Mouse (Mus musculus): ENCODE data around the gene Gm21973. TPM values are rescaled to one million over a fixed set of nuclear protein-coding genes. Genes with fewer than 3 reads are reported as not detected.

Gene Gm21973
- polyA plus RNA-seq, 1 experiment = not detected

DNA sequence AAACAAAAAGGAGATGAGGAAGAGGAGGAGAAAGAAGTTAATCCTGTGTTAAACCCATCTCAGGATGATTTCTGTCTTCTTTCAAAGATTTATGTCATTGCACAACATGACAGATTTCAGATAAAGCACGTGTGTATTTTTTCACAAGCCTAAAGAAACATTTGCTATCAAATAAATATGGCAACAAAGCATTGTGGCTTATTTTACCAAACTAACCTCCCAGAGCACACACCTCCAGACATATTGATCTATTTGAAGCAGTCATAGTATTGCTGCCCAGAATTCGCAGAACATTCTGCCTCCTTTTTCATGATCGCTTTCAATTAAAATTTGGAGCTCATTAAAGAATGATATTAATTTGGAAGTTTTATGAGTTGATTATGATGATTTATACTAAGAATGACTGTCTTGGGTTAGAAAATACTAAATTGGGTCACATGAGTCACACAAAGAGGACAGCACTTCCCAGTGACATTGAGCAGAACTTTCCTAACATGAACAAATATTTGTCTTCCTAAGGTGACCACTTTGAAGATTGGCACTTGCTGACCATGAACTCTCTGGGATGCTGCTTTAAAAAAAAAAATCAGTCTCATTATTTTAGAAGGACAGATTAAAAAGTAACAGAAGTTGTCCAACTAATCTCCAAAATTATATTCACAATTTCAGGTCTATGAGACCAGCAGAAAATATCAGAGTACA, 54.7 kb downstream of the Gm21973 start:
- Histone ChIP-seq H3K27ac (ENCODE audit: insufficient read depth, low read length) (no peak overlapping the region), H3K4me3 (ENCODE audit: insufficient read depth, low read length) (no peak overlapping the region), H3K4me1 (ENCODE audit: control insufficient read depth, insufficient read depth, low read length) (no peaks in the 10 kb centered on the region; the same call in 1 of the 2 replicates)
- TF ChIP-seq POLR2A (IDR thresholded peaks at IDR 0.05; ENCODE audit: extremely low read depth, insufficient read depth, low read length) = no peak
- TF ChIP-seq CTCF (IDR thresholded peaks at IDR 0.05; ENCODE audit: extremely low read depth, insufficient read depth, low read length) = no peak

DNA sequence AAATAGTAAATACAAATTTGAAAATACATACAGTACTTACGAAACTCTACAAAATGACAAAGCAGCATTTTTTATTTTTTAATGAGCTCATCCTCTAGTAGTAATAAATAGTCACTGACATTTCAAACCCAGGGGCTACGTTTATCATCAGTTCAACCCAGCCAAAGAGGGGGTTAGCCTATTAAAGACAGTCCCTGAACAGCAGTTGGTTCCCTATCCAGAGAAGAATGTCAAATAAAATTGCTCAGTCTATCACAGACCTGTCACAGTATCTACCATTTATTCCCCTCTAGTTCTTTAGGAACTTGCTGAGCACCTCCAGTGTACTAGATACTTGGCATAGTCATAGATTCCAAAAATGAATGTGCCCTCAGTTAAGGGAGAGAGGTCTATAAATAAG, 62.1 kb downstream of the Gm21973 start:
- Histone ChIP-seq H3K27ac (ENCODE audit: insufficient read depth, low read length) (no peak overlapping the region), H3K4me1 (ENCODE audit: control insufficient read depth, insufficient read depth, low read length) (no peaks in the 10 kb centered on the region), H3K4me3 (ENCODE audit: insufficient read depth, low read length) (no peak overlapping the region)
- no peak for TF ChIP-seq CTCF (IDR thresholded peaks at IDR 0.05; ENCODE audit: extremely low read depth, insufficient read depth, low read length)
- no peak for TF ChIP-seq POLR2A (IDR thresholded peaks at IDR 0.05; ENCODE audit: extremely low read depth, insufficient read depth, low read length)

DNA sequence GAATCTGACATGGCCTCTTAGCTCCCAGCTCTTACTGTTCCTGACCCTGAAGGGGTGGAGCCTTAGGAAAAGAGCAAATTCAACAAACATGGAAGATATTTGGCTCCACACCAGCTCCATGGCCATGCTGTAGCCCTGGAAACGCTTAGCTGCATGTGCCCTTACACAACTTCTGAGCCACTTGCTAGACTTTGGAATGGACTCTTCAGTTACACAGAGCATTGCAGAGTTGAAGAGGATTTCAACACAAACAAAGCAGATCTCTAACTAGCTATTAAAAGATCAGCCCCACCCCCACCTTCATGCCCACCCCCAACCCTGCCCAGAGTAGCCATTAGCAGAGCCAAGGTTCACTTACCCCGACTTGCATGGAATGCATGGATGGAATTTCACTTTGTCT, 74.6 kb downstream of the Gm21973 start:
- TF ChIP-seq POLR2A (IDR thresholded peaks at IDR 0.05; ENCODE audit: extremely low read depth, insufficient read depth, low read length) = no peak
- no peak for TF ChIP-seq CTCF (IDR thresholded peaks at IDR 0.05; ENCODE audit: extremely low read depth, insufficient read depth, low read length)
- H3K4me3 ChIP-seq (ENCODE audit: insufficient read depth, low read length) = no peak overlapping the region
- H3K27ac ChIP-seq (ENCODE audit: insufficient read depth, low read length) = no peak overlapping the region
- H3K4me1 ChIP-seq (ENCODE audit: control insufficient read depth, insufficient read depth, low read length) = no peaks in the 10 kb centered on the region

DNA sequence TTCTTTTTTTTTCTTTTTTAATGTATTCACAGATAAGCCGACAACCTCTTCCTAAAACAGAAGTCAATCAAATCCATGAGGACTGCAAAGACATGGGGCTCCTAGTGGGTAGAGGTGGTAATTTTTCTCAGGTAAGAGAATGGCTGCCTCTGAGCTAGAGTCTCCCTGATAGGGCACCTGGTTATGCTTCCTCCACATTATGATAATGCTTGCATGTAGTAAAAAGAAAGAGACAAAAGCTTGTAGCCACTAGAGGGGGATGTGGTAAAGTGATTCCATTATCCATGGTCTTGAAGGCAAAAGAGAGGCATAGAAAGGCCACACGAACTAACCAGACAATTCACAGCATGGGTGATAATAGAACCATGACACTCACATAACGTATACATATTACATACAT, 75.2 kb downstream of the Gm21973 start:
- no peak overlapping the region for H3K4me3 ChIP-seq (ENCODE audit: insufficient read depth, low read length)
- H3K4me1 ChIP-seq (ENCODE audit: control insufficient read depth, insufficient read depth, low read length) = no peaks in the 10 kb centered on the region
- TF ChIP-seq POLR2A (IDR thresholded peaks at IDR 0.05; ENCODE audit: extremely low read depth, insufficient read depth, low read length) (no peak), CTCF (IDR thresholded peaks at IDR 0.05; ENCODE audit: extremely low read depth, insufficient read depth, low read length) (0 out of 2 replicates have a peak, but pooled peaks have one; percentile 4)
- no peak overlapping the region for H3K27ac ChIP-seq (ENCODE audit: insufficient read depth, low read length)

DNA sequence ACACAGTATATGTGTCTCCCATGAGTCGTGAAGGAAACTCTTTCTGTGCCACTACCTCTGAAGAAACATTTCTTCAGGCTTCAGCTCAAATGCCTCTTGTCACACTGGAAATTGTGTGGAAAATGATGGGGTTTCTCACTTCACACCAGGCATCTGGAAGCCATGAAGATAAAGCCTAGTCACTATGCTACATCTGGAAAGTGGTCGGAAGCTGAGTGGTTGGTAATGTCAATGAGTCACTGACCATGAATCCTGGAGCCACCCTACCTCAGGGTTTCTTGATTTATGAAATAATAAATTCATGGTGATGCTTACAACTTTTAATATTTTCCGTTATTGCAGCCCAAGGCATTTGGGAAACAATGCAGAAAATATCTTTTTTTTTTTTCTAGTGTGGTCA, 84.7 kb downstream of the Gm21973 start:
- Histone ChIP-seq H3K4me1 (ENCODE audit: control insufficient read depth, insufficient read depth, low read length) (no peaks in the 10 kb centered on the region; the same call in 1 of the 2 replicates), H3K4me3 (ENCODE audit: insufficient read depth, low read length) (no peak overlapping the region), H3K27ac (ENCODE audit: insufficient read depth, low read length) (no peak overlapping the region)
- TF ChIP-seq CTCF (IDR thresholded peaks at IDR 0.05; ENCODE audit: extremely low read depth, insufficient read depth, low read length) = no peak
- no peak for TF ChIP-seq POLR2A (IDR thresholded peaks at IDR 0.05; ENCODE audit: extremely low read depth, insufficient read depth, low read length)

DNA sequence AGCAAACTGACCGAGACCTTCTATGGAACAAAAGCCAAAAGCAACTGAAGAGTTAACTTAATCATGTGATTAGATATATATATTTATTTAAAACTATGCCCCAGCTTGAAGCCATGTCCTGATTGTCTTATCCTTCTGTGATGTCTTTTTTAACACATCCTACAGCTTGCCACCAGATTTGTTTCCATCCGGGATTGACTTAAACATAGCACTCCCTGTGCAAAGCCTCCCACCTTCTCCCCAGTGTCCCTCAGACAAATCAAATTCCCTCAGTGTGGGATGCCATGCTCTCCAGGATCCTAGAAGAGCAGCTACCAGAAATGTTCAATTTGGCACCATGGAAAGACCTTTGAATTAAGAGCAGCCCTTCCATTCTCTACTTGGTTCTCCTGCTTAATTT, 85.7 kb downstream of the Gm21973 start:
- H3K27ac ChIP-seq (ENCODE audit: insufficient read depth, low read length) = no peak overlapping the region
- H3K4me1 ChIP-seq (ENCODE audit: control insufficient read depth, insufficient read depth, low read length) = no peaks in the 10 kb centered on the region; the same call in 1 of the 2 replicates
- H3K4me3 ChIP-seq (ENCODE audit: insufficient read depth, low read length) = no peak overlapping the region
- TF ChIP-seq CTCF (IDR thresholded peaks at IDR 0.05; ENCODE audit: extremely low read depth, insufficient read depth, low read length) = no peak
- TF ChIP-seq POLR2A (IDR thresholded peaks at IDR 0.05; ENCODE audit: extremely low read depth, insufficient read depth, low read length) = no peak

DNA sequence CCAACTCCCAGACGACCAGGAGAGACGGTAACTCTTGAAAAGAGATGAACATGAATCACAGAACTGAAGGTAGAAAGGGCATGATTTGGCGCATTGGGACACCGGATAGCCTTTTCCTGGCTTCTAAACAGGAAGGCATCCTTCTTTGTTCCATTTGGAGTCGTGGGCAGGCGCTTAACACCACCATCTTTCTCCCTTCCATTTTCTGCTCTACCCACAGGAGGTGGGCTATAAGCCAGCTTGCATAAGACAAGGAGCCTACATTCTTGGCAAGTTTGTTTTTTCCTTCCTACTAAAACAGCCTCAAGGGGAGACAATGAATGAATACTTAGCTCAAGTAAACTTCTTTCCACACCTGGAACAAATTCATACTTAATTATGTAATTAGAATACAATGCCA, 88.5 kb downstream of the Gm21973 start:
- H3K4me3 ChIP-seq (ENCODE audit: insufficient read depth, low read length) = no peak overlapping the region
- TF ChIP-seq CTCF (IDR thresholded peaks at IDR 0.05; ENCODE audit: extremely low read depth, insufficient read depth, low read length) (no peak), POLR2A (IDR thresholded peaks at IDR 0.05; ENCODE audit: extremely low read depth, insufficient read depth, low read length) (no peak)
- peak overlapping the region; percentile 97 for H3K27ac ChIP-seq (ENCODE audit: insufficient read depth, low read length)
- H3K4me1 ChIP-seq (ENCODE audit: control insufficient read depth, insufficient read depth, low read length) = no peaks in the 10 kb centered on the region; the same call in 1 of the 2 replicates

DNA sequence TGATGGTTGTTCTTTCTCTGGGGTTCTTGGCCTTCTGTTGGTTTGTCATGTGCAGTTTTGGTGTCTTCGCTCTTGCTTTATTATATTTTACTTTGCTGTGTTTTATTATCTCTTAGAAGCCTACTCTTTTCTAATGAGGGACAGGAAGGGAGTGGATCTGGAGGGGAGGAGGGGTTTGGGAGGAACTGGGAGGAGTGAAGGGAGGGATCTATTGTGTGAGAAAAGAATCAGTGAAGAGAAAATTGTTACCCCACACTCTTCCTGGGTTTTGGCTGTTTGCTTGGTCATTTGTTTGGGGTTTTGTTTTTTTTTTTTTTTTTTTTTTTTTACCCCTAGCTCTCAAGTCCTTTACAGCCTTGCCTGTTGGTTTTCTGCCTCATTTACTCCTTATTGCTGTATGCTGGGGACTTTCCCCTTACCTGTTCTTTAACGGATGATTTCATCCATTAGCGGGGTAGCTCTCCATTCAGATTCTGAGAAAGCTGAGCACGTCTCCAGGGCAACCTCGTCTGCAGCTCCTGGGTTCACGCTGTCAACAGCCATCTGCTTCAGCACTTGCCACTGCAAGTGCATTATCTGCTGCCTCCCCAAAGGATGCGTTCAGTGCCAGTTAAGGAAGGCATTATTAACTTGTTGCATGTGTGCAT, 96.1 kb downstream of the Gm21973 start:
- TF ChIP-seq POLR2A (IDR thresholded peaks at IDR 0.05; ENCODE audit: extremely low read depth, insufficient read depth, low read length) = no peak
- TF ChIP-seq CTCF (IDR thresholded peaks at IDR 0.05; ENCODE audit: extremely low read depth, insufficient read depth, low read length) = no peak
- Histone ChIP-seq H3K27ac (ENCODE audit: insufficient read depth, low read length) (no peak overlapping the region), H3K4me1 (ENCODE audit: control insufficient read depth, insufficient read depth, low read length) (peaks cover 2% of the 10 kb centered on the region; the same call in 1 of the 2 replicates), H3K4me3 (ENCODE audit: insufficient read depth, low read length) (no peak overlapping the region)

DNA sequence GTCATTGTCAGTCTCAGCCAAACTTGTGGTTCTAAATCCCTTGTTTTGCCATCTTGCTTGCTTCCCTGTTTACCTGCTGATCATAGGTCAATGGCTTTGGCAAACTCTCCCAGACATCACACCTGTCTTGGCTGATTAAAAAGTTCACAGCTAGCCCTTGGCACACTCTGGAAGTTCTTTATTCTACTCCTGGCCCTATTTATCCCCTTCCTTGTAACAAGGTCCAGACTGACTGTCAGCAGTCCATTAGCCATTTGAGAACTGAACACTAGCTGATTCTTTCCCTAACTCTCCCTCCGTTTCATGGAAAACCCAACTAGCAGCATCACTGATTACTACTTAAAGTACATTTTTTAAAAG, 96.6 kb downstream of the Gm21973 start:
- Histone ChIP-seq H3K4me1 (ENCODE audit: control insufficient read depth, insufficient read depth, low read length) (peaks cover 2% of the 10 kb centered on the region; the same call in 1 of the 2 replicates), H3K4me3 (ENCODE audit: insufficient read depth, low read length) (no peak overlapping the region), H3K27ac (ENCODE audit: insufficient read depth, low read length) (no peak overlapping the region)
- TF ChIP-seq POLR2A (IDR thresholded peaks at IDR 0.05; ENCODE audit: extremely low read depth, insufficient read depth, low read length) (no peak), CTCF (IDR thresholded peaks at IDR 0.05; ENCODE audit: extremely low read depth, insufficient read depth, low read length) (no peak)

Other genes starting within 250 kb of the Gm21973 start
- gene Prlr, start 148.1 kb upstream of the Gm21973 start, polyA plus RNA-seq (2012; rRNA removed) = 0.23 and 0.54 TPM in 2 replicates
- gene Agxt2, start 33.2 kb downstream of the Gm21973 start, polyA plus RNA-seq (2012; rRNA removed) = not detected in 2 replicates
- 25.0 and 28.3 TPM in 2 replicates for gene Dnajc21, start 145.1 kb downstream of the Gm21973 start, polyA plus RNA-seq (2012; rRNA removed)
- gene Brix1, start 160.6 kb downstream of the Gm21973 start, polyA plus RNA-seq (2012; rRNA removed) = 11.3 and 11.8 TPM in 2 replicates
- 15.1 and 16.0 TPM in 2 replicates for gene Rad1, start 160.6 kb downstream of the Gm21973 start, polyA plus RNA-seq (2012; rRNA removed)
- gene Ttc23l, start 233.3 kb downstream of the Gm21973 start, polyA plus RNA-seq (2012; rRNA removed) = not detected in 2 replicates